Mouse (Mus musculus): Measurements from ENCODE around the gene Gpsm1.

Gene Gpsm1

GRCm38 (mm10) chr2:26339204-26339551 is 23.9 kb downstream of the Gpsm1 start:
- DNase-seq (ENCODE audit: extremely low spot score) = no peak

- DNase-seq (ENCODE audit: extremely low spot score) = no peak
Observed at GRCm38 (mm10) chr2:26341510-26341981, 26.2 kb downstream of the Gpsm1 start.

GRCm38 (mm10) chr2:26342044-26342443 is 26.7 kb downstream of the Gpsm1 start:
- DNase-seq (ENCODE audit: extremely low spot score) = no peak

- no peak for DNase-seq (ENCODE audit: extremely low spot score)
Observed at GRCm38 (mm10) chr2:26342609-26343490, 27.5 kb downstream of the Gpsm1 start.

- DNase-seq (ENCODE audit: extremely low spot score) = no peak
Observed at GRCm38 (mm10) chr2:26348241-26348640, 32.9 kb downstream of the Gpsm1 start.

- DNase-seq (ENCODE audit: extremely low spot score) = peak; percentile 90
Observed at GRCm38 (mm10) chr2:26351358-26352290, 36.3 kb downstream of the Gpsm1 start, which contains the start of gene Dnlz. Dnlz (minus strand) TSS chr2:26352110.

GRCm38 (mm10) chr2:26352291-26352910 is 37.1 kb downstream of the Gpsm1 start:
- DNase-seq (ENCODE audit: extremely low spot score) = no peak

GRCm38 (mm10) chr2:26353066-26353980 is 38.0 kb downstream of the Gpsm1 start:
- no peak for DNase-seq (ENCODE audit: extremely low spot score)

- no peak for DNase-seq (ENCODE audit: extremely low spot score)
Observed at GRCm38 (mm10) chr2:26354401-26354800, 39.1 kb downstream of the Gpsm1 start.

- DNase-seq (ENCODE audit: extremely low spot score) = no peak
Observed at GRCm38 (mm10) chr2:26356231-26356630, 40.9 kb downstream of the Gpsm1 start.

- DNase-seq (ENCODE audit: extremely low spot score) = no peak
Observed at GRCm38 (mm10) chr2:26356678-26357077, 41.4 kb downstream of the Gpsm1 start.

- DNase-seq (ENCODE audit: extremely low spot score) = no peak
Observed at GRCm38 (mm10) chr2:26357484-26357883, 42.2 kb downstream of the Gpsm1 start.

- no peak for DNase-seq (ENCODE audit: extremely low spot score)
Observed at GRCm38 (mm10) chr2:26358667-26359320, 43.5 kb downstream of the Gpsm1 start.

- no peak for DNase-seq (ENCODE audit: extremely low spot score)
Observed at GRCm38 (mm10) chr2:26359983-26360382, 44.7 kb downstream of the Gpsm1 start.

- DNase-seq (ENCODE audit: extremely low spot score) = no peak
Observed at GRCm38 (mm10) chr2:26360772-26361171, 45.5 kb downstream of the Gpsm1 start, which contains the start of gene Card9. Card9 (minus strand) TSS chr2:26360918.

GRCm38 (mm10) chr2:26362991-26363390 is 47.7 kb downstream of the Gpsm1 start:
- no peak for DNase-seq (ENCODE audit: extremely low spot score)

- DNase-seq (ENCODE audit: extremely low spot score) = no peak
Observed at GRCm38 (mm10) chr2:26363481-26363880, 48.2 kb downstream of the Gpsm1 start.

- no peak for DNase-seq (ENCODE audit: extremely low spot score)
Observed at GRCm38 (mm10) chr2:26364738-26365465, 49.6 kb downstream of the Gpsm1 start.

- DNase-seq (ENCODE audit: extremely low spot score) = no peak
Observed at GRCm38 (mm10) chr2:26367911-26368310, 52.6 kb downstream of the Gpsm1 start.

GRCm38 (mm10) chr2:26368572-26368971 is 53.3 kb downstream of the Gpsm1 start:
- no peak for DNase-seq (ENCODE audit: extremely low spot score)

Measured in embryo, embryonic 9.5 days (tissue).